Mouse (Mus musculus): ENCODE measurements around the gene Actl11. TPM values are rescaled to one million over a fixed set of nuclear protein-coding genes. Genes with fewer than 3 reads are reported as not detected.

Actl11 gene
- polyA plus RNA-seq, 1 experiment, result not detected

DNA sequence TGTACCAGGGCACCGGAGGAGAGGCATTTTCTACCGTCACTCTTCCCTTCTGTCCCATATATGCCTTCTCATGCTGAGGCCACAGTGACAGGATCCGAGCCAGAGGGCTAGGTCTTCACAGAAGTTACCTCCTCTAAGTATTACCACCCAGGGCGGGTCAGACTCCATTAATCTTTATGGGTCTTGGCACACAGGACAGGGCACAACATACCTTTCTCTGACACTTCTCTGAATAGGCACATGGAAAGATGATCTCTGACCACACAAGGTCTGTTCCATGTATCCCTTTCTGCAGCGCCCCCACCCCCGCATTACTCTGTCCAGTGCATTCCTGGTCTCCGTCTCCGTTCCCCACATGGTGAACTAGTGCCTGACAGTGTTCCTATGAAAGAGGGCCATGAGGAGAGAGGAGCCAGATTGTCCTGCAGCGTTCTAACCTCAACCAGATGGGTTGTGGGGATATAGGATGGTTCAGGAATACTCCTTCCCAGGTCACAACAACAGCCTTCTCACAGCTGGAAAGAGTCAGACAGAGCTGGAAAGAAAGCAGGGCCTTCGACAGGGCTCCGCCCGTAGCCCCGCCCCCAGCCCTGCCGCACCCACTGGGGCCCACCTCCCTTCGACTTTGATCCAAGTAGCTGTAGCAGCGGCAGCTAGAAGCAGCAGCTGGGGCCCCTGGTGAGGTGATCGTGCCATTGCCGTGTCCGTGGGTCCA lies 21.9 kb upstream of the Actl11 start, which contains the start of gene Mst1r:
Mst1r (plus strand) TSS at position 622 of the 715 bp plus-strand sequence.
- Histone ChIP-seq H3ac (ENCODE audit: control insufficient read depth, insufficient read length, low read depth) (no peak within 1 kb of the TSS), H3K79me2 (ENCODE audit: control insufficient read depth, insufficient read depth) (no peaks in the 10 kb centered on the region), H3K27me3 (ENCODE audit: control insufficient read depth, insufficient read depth, insufficient read length) (no peaks in the 10 kb centered on the region), H3K79me3 (ENCODE audit: low read depth) (no peaks in the 10 kb centered on the region), H3K36me3 (ENCODE audit: control insufficient read depth, insufficient read depth) (no peaks in the 10 kb centered on the region), H3K4me3 (ENCODE audit: insufficient read depth, poor library complexity, severe bottlenecking) (no peak within 1 kb of the TSS)
- TF ChIP-seq CEBPB (IDR thresholded peaks at IDR 0.05; ENCODE audit: low read depth) (no peak), MAX (IDR thresholded peaks at IDR 0.05) (no peak), CTCF (IDR thresholded peaks at IDR 0.05; ENCODE audit: control insufficient read depth, insufficient read depth, insufficient read length) (no peak), FOSL1 (IDR thresholded peaks at IDR 0.05; ENCODE audit: insufficient read depth, low read length, poor library complexity, severe bottlenecking) (no peak), MYOG (IDR thresholded peaks at IDR 0.05; ENCODE audit: control insufficient read depth, extremely low read depth, insufficient read length) (no peak), USF1 (IDR thresholded peaks at IDR 0.05; ENCODE audit: low read depth) (no peak), MYOD1 (IDR thresholded peaks at IDR 0.05; ENCODE audit: control insufficient read depth, insufficient read length, low read depth) (no peak)

DNA sequence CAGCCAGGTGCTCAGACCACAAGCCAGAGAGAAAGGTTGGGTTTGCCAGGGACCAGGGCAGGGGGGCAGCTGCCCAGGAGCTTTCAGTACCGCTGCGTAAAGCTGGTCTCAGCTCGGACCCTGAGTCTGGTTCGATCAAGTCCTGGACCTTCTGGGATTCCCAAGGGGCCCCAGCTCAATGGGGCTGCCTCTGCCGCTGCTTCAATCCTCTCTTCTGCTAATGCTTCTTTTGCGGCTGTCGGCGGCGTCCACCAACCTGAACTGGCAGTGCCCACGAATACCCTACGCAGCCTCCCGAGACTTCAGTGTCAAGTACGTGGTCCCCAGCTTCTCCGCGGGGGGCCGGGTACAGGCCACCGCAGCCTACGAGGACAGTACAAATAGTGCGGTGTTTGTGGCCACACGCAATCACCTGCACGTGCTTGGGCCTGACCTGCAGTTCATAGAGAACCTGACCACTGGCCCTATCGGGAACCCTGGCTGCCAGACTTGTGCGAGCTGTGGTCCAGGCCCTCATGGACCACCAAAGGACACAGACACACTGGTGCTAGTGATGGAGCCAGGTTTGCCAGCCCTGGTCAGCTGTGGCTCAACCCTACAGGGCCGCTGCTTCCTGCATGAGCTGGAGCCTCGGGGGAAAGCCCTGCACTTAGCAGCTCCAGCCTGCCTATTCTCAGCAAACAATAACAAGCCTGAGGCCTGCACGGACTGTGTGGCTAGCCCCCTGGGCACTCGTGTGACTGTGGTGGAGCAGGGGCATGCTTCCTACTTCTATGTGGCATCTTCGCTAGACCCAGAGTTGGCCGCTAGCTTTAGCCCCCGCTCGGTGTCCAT lies 21.1 kb upstream of the Actl11 start:
- no peaks in the 10 kb centered on the region for H3K36me3 ChIP-seq (ENCODE audit: control insufficient read depth, insufficient read depth)
- H3K27me3 ChIP-seq (ENCODE audit: control insufficient read depth, insufficient read depth, insufficient read length), result no peaks in the 10 kb centered on the region
- no peak overlapping the region for H3ac ChIP-seq (ENCODE audit: control insufficient read depth, insufficient read length, low read depth)
- no peaks in the 10 kb centered on the region for H3K79me3 ChIP-seq (ENCODE audit: low read depth)
- H3K79me2 ChIP-seq (ENCODE audit: control insufficient read depth, insufficient read depth), result no peaks in the 10 kb centered on the region
- TF ChIP-seq USF1 (IDR thresholded peaks at IDR 0.05; ENCODE audit: low read depth), result no peak
- TF ChIP-seq MYOG (IDR thresholded peaks at IDR 0.05; ENCODE audit: control insufficient read depth, extremely low read depth, insufficient read length), result no peak
- no peak for TF ChIP-seq MAX (IDR thresholded peaks at IDR 0.05)
- TF ChIP-seq FOSL1 (IDR thresholded peaks at IDR 0.05; ENCODE audit: insufficient read depth, low read length, poor library complexity, severe bottlenecking), result no peak
- no peak for TF ChIP-seq CTCF (IDR thresholded peaks at IDR 0.05; ENCODE audit: control insufficient read depth, insufficient read depth, insufficient read length)
- no peak for TF ChIP-seq CEBPB (IDR thresholded peaks at IDR 0.05; ENCODE audit: low read depth)
- TF ChIP-seq MYOD1 (IDR thresholded peaks at IDR 0.05; ENCODE audit: control insufficient read depth, insufficient read length, low read depth), result no peak
- no peak overlapping the region for H3K4me3 ChIP-seq (ENCODE audit: insufficient read depth, poor library complexity, severe bottlenecking)

DNA sequence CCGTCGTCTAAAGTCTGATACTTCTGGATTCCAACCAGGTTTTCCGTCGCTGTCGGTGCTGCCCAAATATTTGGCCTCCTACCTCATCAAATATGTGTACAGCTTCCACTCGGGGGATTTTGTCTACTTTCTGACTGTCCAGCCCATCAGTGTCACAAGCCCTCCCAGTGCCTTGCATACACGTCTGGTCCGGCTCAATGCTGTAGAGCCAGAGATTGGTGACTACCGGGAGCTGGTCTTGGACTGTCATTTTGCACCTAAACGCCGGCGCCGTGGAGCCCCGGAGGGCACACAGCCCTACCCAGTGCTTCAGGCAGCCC lies 20.5 kb upstream of the Actl11 start:
- TF ChIP-seq CEBPB (IDR thresholded peaks at IDR 0.05; ENCODE audit: low read depth) (no peak), CTCF (IDR thresholded peaks at IDR 0.05; ENCODE audit: control insufficient read depth, insufficient read depth, insufficient read length) (no peak), MYOG (IDR thresholded peaks at IDR 0.05; ENCODE audit: control insufficient read depth, extremely low read depth, insufficient read length) (no peak), MAX (IDR thresholded peaks at IDR 0.05) (no peak), MYOD1 (IDR thresholded peaks at IDR 0.05; ENCODE audit: control insufficient read depth, insufficient read length, low read depth) (no peak), FOSL1 (IDR thresholded peaks at IDR 0.05; ENCODE audit: insufficient read depth, low read length, poor library complexity, severe bottlenecking) (no peak), USF1 (IDR thresholded peaks at IDR 0.05; ENCODE audit: low read depth) (no peak)
- Histone ChIP-seq H3K27me3 (ENCODE audit: control insufficient read depth, insufficient read depth, insufficient read length) (peaks cover 3% of the 10 kb centered on the region), H3K36me3 (ENCODE audit: control insufficient read depth, insufficient read depth) (no peaks in the 10 kb centered on the region), H3ac (ENCODE audit: control insufficient read depth, insufficient read length, low read depth) (no peak overlapping the region), H3K79me2 (ENCODE audit: control insufficient read depth, insufficient read depth) (no peaks in the 10 kb centered on the region), H3K79me3 (ENCODE audit: low read depth) (no peaks in the 10 kb centered on the region), H3K4me3 (ENCODE audit: insufficient read depth, poor library complexity, severe bottlenecking) (no peak overlapping the region)

DNA sequence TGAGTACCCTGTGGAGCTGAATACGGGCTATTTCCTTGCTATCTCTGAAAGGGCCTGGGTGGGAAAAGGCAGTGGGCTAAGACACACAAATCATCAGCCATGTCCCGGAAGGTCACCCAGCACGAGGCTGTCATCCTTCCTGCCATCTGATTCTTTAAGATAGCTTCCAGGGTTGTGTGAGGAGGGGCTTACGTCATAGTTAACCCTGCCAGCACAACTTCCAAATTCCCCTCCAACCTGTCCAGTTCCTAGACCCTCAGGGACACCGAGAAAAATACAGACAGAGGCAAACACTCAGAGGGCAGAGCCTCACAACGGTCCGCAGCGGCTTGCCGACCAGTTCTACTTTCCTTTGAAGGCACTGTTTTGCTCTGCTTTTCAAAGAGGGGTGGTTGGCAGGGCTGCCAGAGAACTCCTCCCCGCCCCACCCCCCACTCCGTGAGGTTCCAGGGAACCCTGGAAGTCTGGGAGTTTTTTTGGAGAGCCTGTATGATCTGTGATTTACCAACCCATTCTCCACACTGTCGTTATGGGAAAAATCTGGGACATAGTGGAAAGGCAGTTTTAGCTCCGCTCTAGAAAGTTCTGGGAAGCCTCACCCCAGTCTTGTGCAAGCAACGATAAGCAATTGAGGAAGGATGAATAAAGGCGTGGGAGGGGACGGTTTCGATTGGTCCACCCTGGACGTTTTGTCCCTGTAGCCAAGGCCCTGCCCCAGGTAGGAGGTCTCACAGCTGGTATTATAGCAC lies 19.7 kb upstream of the Actl11 start:
- Histone ChIP-seq H3K79me2 (ENCODE audit: control insufficient read depth, insufficient read depth) (no peaks in the 10 kb centered on the region), H3K36me3 (ENCODE audit: control insufficient read depth, insufficient read depth) (no peaks in the 10 kb centered on the region), H3K79me3 (ENCODE audit: low read depth) (no peaks in the 10 kb centered on the region), H3ac (ENCODE audit: control insufficient read depth, insufficient read length, low read depth) (no peak overlapping the region), H3K4me3 (ENCODE audit: insufficient read depth, poor library complexity, severe bottlenecking) (no peak overlapping the region), H3K27me3 (ENCODE audit: control insufficient read depth, insufficient read depth, insufficient read length) (peaks cover 6% of the 10 kb centered on the region)
- no peak for TF ChIP-seq FOSL1 (IDR thresholded peaks at IDR 0.05; ENCODE audit: insufficient read depth, low read length, poor library complexity, severe bottlenecking)

DNA sequence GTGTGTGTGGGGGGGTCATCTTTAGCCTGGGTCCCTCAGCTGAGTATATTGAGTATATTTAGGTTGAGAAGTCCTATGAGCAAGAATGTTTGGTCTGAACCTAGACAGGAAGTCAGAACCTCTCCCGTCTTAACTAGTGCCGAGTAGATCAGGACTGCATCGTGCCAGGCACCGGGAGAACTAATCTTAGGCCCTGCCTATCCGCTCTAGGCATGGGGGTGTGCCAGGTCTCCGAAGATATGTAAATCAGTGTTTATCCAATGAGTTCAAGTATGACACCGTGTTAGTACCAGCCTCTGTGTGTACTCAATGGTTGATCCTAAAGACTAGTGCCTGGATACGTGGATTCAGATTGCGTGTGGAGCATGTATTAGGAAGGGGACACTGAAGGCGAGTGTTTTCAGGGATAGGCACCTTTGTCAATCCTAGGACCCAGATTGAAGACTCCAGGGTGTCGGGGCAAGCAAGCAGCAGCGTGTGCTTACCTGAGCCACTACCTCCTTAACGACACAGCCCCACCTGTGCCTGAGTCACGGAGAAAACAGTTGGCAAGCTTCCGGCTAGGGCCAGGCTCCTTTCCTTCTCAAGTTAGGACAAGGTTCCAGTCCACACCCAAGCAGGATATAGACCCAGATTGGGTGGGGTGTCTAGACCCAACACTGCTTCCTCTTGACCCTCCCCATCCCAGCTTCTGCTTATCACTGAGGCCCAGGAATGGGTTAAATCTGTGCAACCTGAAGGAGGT lies 18.1 kb upstream of the Actl11 start:
- no peak overlapping the region for H3ac ChIP-seq (ENCODE audit: control insufficient read depth, insufficient read length, low read depth)
- H3K4me3 ChIP-seq (ENCODE audit: insufficient read depth, poor library complexity, severe bottlenecking), result no peak overlapping the region
- H3K27me3 ChIP-seq (ENCODE audit: control insufficient read depth, insufficient read depth, insufficient read length), result peaks cover 12% of the 10 kb centered on the region
- no peaks in the 10 kb centered on the region for H3K79me3 ChIP-seq (ENCODE audit: low read depth)
- TF ChIP-seq FOSL1 (IDR thresholded peaks at IDR 0.05; ENCODE audit: insufficient read depth, low read length, poor library complexity, severe bottlenecking) (no peak), MAX (IDR thresholded peaks at IDR 0.05) (no peak), CEBPB (IDR thresholded peaks at IDR 0.05; ENCODE audit: low read depth) (no peak), MYOD1 (IDR thresholded peaks at IDR 0.05; ENCODE audit: control insufficient read depth, insufficient read length, low read depth) (no peak), USF1 (IDR thresholded peaks at IDR 0.05; ENCODE audit: low read depth) (no peak), CTCF (IDR thresholded peaks at IDR 0.05; ENCODE audit: control insufficient read depth, insufficient read depth, insufficient read length) (no peak), MYOG (IDR thresholded peaks at IDR 0.05; ENCODE audit: control insufficient read depth, extremely low read depth, insufficient read length) (no peak)
- H3K79me2 ChIP-seq (ENCODE audit: control insufficient read depth, insufficient read depth), result no peaks in the 10 kb centered on the region
- no peaks in the 10 kb centered on the region for H3K36me3 ChIP-seq (ENCODE audit: control insufficient read depth, insufficient read depth)
